Comparison of ENCODE assay signal across 28 mouse cellular contexts in genomic region chr4:86312366-86312765, GRCm38 (mm10).
DNase-seq lines count a peak whose midpoint lies in the region; ATAC-seq and TF ChIP-seq lines count a peak whose summit lies in the region.
"Had no signal": no experiment of that assay in that cellular context is flagged by ENCODE, and none has a peak within 500 bp of the region (broad histone marks: within the 10 kb centered on the region; RNA-seq: fewer than 3 reads in every experiment).

No protein-coding gene starts in this region.

- no peaks in the 10 kb centered on the region for H3K27me3 ChIP-seq in heart, embryonic 12.5 days (replicated peaks)
- H3K27me3 ChIP-seq in heart, adult 2 months (ENCODE audit: control insufficient read depth, insufficient read depth, low read length), result no peaks in the 10 kb centered on the region
- no peaks in the 10 kb centered on the region for H3K27me3 ChIP-seq in lung, embryonic 15.5 days
- H3K27me3 ChIP-seq: embryonic facial prominence, embryonic 15.5 days; forebrain, embryonic 12.5 days; limb, embryonic 12.5 days; liver, embryonic 15.5 days; neural tube, embryonic 12.5 days had no signal

- no peak for ATAC-seq in heart, embryonic 12.5 days (ENCODE audit: insufficient number of reproducible peaks, low FRiP score)
- peak; percentile 19; the same call in 1 of the 2 replicates for ATAC-seq in lung, embryonic 15.5 days (ENCODE audit: borderline replicate concordance, extremely low read depth, low FRiP score, low TSS enrichment)
- ATAC-seq: intestine, postnatal 0 days had no signal

- H3K36me3 ChIP-seq in heart, embryonic 12.5 days, result no peaks in the 10 kb centered on the region
- peaks cover 3% of the 10 kb centered on the region; the same call in 1 of the 2 replicates for H3K36me3 ChIP-seq in heart, adult 2 months (ENCODE audit: control insufficient read depth, insufficient read depth, low read length)
- H3K36me3 ChIP-seq in lung, embryonic 15.5 days, result no peaks in the 10 kb centered on the region
- H3K36me3 ChIP-seq: embryonic facial prominence, embryonic 10.5 days; embryonic facial prominence, embryonic 15.5 days; forebrain, embryonic 12.5 days; G1E; limb, embryonic 12.5 days; liver, embryonic 15.5 days; neural tube, embryonic 12.5 days had no signal

- no peaks in the 10 kb centered on the region for H3K9me3 ChIP-seq in heart, embryonic 12.5 days (replicated peaks)
- no peaks in the 10 kb centered on the region for H3K9me3 ChIP-seq in lung, embryonic 15.5 days
- H3K9me3 ChIP-seq: embryonic facial prominence, embryonic 10.5 days; embryonic facial prominence, embryonic 15.5 days; forebrain, embryonic 12.5 days; G1E; limb, embryonic 12.5 days; liver, embryonic 15.5 days; neural tube, embryonic 12.5 days had no signal

- H3K27ac ChIP-seq in heart, embryonic 12.5 days (ENCODE audit: poor library complexity, severe bottlenecking), result peak overlapping the region; percentile 85
- H3K27ac ChIP-seq in heart, adult 2 months, result no peak overlapping the region
- no peak overlapping the region for H3K27ac ChIP-seq in lung, embryonic 15.5 days
- H3K27ac ChIP-seq: embryonic facial prominence, embryonic 10.5 days; embryonic facial prominence, embryonic 15.5 days; forebrain, embryonic 12.5 days; hindbrain, embryonic 14.5 days; limb, embryonic 12.5 days; liver, embryonic 15.5 days; neural tube, embryonic 12.5 days had no signal

- intact Hi-C loops in heart, adult 2 months (cut with DNase I), result no loop called here

- H3K79me2 ChIP-seq in heart, adult 2 months (replicated peaks; ENCODE audit: control insufficient read depth, insufficient read depth, low read length), result no peaks in the 10 kb centered on the region

- WGBS in heart, embryonic 12.5 days, result 81% methylated on average over 2 of the region's 2 CpGs
- 95% methylated on average over 2 of the region's 2 CpGs for WGBS in heart, adult 2 months
- 84% methylated on average over 2 of the region's 2 CpGs for WGBS in lung, embryonic 15.5 days

- no peak for TF ChIP-seq EP300 in heart, adult 2 months (IDR thresholded peaks at IDR 0.05; ENCODE audit: insufficient read depth, low read depth, low read length)

- H3K9ac ChIP-seq in heart, embryonic 12.5 days, result no peak overlapping the region
- H3K9ac ChIP-seq in heart, adult 2 months (ENCODE audit: low read depth, low read length), result no peak overlapping the region
- H3K9ac ChIP-seq in lung, embryonic 15.5 days, result no peak overlapping the region
- H3K9ac ChIP-seq: embryonic facial prominence, embryonic 15.5 days; forebrain, embryonic 12.5 days; hindbrain, embryonic 14.5 days; limb, embryonic 12.5 days; liver, embryonic 15.5 days; neural tube, embryonic 12.5 days had no signal

- no peak for TF ChIP-seq CTCF in heart, adult 2 months (IDR thresholded peaks at IDR 0.05)
- no peak for TF ChIP-seq CTCF in brain, embryonic 14.5 days (IDR thresholded peaks at IDR 0.05; ENCODE audit: borderline replicate concordance, extremely low read depth, insufficient read depth, insufficient read length)

- H3K4me2 ChIP-seq in heart, embryonic 12.5 days, result no peak overlapping the region
- H3K4me2 ChIP-seq in lung, embryonic 15.5 days, result no peak overlapping the region
- H3K4me2 ChIP-seq: embryonic facial prominence, embryonic 15.5 days; forebrain, embryonic 12.5 days; hindbrain, embryonic 14.5 days; limb, embryonic 12.5 days; liver, embryonic 15.5 days; midbrain, embryonic 11.5 days; neural tube, embryonic 12.5 days had no signal

- TF ChIP-seq POLR2A in heart, adult 2 months (IDR thresholded peaks at IDR 0.05; ENCODE audit: insufficient read depth, low read depth, low read length), result no peak
- no peak for TF ChIP-seq POLR2A in brain, embryonic 14.5 days (IDR thresholded peaks at IDR 0.05; ENCODE audit: borderline replicate concordance, extremely low read depth, insufficient read depth, insufficient read length, poor library complexity, severe bottlenecking)

- peaks cover 59% of the 10 kb centered on the region for H3K4me1 ChIP-seq in heart, embryonic 12.5 days (replicated peaks)
- H3K4me1 ChIP-seq in heart, adult 2 months (ENCODE audit: control insufficient read depth, insufficient read depth, low read length), result peaks cover 6% of the 10 kb centered on the region; the same call in 1 of the 2 replicates
- peaks cover 41% of the 10 kb centered on the region for H3K4me1 ChIP-seq in lung, embryonic 15.5 days
- H3K4me1 ChIP-seq: embryonic facial prominence, embryonic 15.5 days; forebrain, embryonic 12.5 days; liver, embryonic 15.5 days; neural tube, embryonic 12.5 days had no signal

- no peak overlapping the region for H3K4me3 ChIP-seq in heart, embryonic 12.5 days
- no peak overlapping the region for H3K4me3 ChIP-seq in heart, adult 2 months
- H3K4me3 ChIP-seq in lung, embryonic 15.5 days, result no peak overlapping the region
- H3K4me3 ChIP-seq: embryonic facial prominence, embryonic 10.5 days; embryonic facial prominence, embryonic 15.5 days; forebrain, embryonic 12.5 days; limb, embryonic 12.5 days; liver, embryonic 15.5 days; myocyte; neural tube, embryonic 12.5 days had no signal

- DNase-seq in cerebellum, postnatal 14 days, result peak; percentile 24 to 34
- DNase-seq in cerebellum, adult 8-10 months, result no peak
- no peak for DNase-seq in heart, adult 2 months
- DNase-seq in lung, postnatal 36 days, result no peak
- DNase-seq in brain, embryonic 14.5 days (ENCODE audit: low read depth), result peak; percentile 20
- DNase-seq: adrenal gland, postnatal 10 days; cerebellum, adult 11 months; cerebellum, postnatal 25 days; gastrocnemius, postnatal 14 days; kidney, adult 9 months; kidney, postnatal 10 days; layer of hippocampus, adult 9-11 months; right cerebral cortex, adult 18-20 months; spleen, adult 18-20 months; thymus, postnatal 25 days had no signal

Comparison
In these comparisons a context has a peak if more than half of its experiments do, and no peak if none do; other contexts are left out.
1. DNase-seq: peak in cerebellum, postnatal 14 days (2 of 2) and brain, embryonic 14.5 days (single experiment); none in cerebellum, adult 8-10 months (single experiment), heart, adult 2 months (0 of 2) and lung, postnatal 36 days (single experiment).